Mouse (Mus musculus) brain, embryonic 14.5 days (tissue): ENCODE measurements at regions not wholly inside any gene's neighbourhood (a gene's known extent, or its start where the extent isn't known, plus 50 kb on each side); places are given as distances from the start of the nearest gene placed in this dataset.

Experiments
- CTCF ChIP-seq: fragments of 200-500 bp; IDR thresholded peaks from 2 replicates; pipeline ENCODE4 v1.5.1; 2012; ENCODE audit warnings: inconsistent platforms, mild to moderate bottlenecking, moderate library complexity, borderline replicate concordance; ENCODE audit not compliant: insufficient read depth, insufficient read length; ENCODE audit errors: extremely low read depth
- POLR2A ChIP-seq: fragments of 200-500 bp; IDR thresholded peaks from 2 replicates; pipeline ENCODE4 v1.6.1; 2012; ENCODE audit warnings: mild to moderate bottlenecking, inconsistent platforms, borderline replicate concordance; ENCODE audit not compliant: poor library complexity, insufficient read depth, insufficient read length, severe bottlenecking; ENCODE audit errors: extremely low read depth

- TF ChIP-seq POLR2A = no peak
- TF ChIP-seq CTCF = no peak
Measured at GRCm38 (mm10) chr13:102343236-102343635, 350.1 kb upstream of the Cd180 start.
